Mouse (Mus musculus) CD4-positive, CD25-positive, alpha-beta regulatory T cell, adult 9 weeks (primary cell): ENCODE data around the gene 1700080O16Rik. TPM values are rescaled to one million over a fixed set of nuclear protein-coding genes. Genes with fewer than 3 reads are reported as not detected.

Experiments used
- polyA plus RNA-seq: library from polyadenylated mRNA; unstranded; fragments of 100-300 nt; shearing (Covaris generic); gene quantifications from one replicate; pipeline ENCODE4 v1.2.1, GENCODE M21; 2017

The 1700080O16Rik gene
- polyA plus RNA-seq = not detected

DNA sequence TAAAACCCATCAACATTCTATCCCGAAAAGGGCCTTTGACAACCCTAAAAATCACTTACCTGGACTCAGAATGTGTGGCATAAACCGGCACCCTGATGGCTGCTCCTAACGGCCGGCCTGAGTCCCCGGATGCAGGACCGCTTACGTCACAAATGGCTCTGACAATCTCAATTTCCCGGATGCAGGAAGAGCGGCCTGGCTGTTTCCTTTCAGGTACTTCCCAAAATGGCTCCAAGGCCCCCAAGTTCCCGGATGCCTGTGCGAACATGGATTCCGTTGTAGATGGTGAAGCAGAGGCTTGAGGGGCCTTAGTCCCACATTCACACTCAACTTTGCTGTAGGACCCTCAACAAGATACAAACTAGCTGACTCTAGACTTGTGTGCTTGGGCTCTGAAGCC, at the start of gene 1700080O16Rik:
Gene 1700080O16Rik (minus strand): TSS at position 101 of the 400 bp plus-strand sequence.

Other genes starting within 250 kb of the 1700080O16Rik start
- gene Usp26, start 171.5 kb downstream of the 1700080O16Rik start, polyA plus RNA-seq = not detected
- gene Gpc4, start 192.5 kb upstream of the 1700080O16Rik start, polyA plus RNA-seq = not detected